Mouse (Mus musculus): Measurements from ENCODE around the gene Lsm14b.

Gene Lsm14b

DNA sequence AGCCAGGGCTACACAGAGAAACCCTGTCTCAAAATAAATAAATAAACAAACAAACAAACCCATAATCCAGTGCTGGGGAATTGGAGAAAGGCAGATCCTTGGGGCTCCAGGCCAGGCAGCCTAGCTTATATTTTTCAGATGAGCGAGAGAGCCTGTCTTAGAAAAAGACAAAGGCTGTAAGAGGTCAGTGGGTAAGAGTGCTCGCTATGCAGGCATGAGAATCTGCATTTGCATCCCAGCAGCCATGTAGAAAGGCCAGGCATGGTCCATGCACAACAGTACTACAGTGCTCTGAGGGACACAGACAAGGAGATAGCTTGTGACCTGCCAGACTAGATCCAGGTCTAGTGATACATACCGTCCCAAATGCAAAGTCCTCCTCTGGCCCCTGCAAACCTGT lies 42.1 kb upstream of the Lsm14b start:
- H3K4me1 ChIP-seq (replicated peaks; ENCODE audit: low read depth, low read length), result peaks cover 58% of the 10 kb centered on the region
- H3K36me3 ChIP-seq (ENCODE audit: insufficient read depth, low read length), result no peaks in the 10 kb centered on the region
- TF ChIP-seq CTCF (conservative IDR thresholded peaks at IDR 0.05; ENCODE audit: low read length) (no peak), POU5F1 (IDR thresholded peaks at IDR 0.05; ENCODE audit: borderline replicate concordance, low read length) (no peak), NANOG (IDR thresholded peaks at IDR 0.05; ENCODE audit: borderline replicate concordance, low read length) (no peak)
- peaks cover 3% of the 10 kb centered on the region; the same call in 1 of the 2 replicates for H3K27me3 ChIP-seq (ENCODE audit: insufficient read depth, low read length)
- H3K9me3 ChIP-seq (ENCODE audit: low read length), result no peaks in the 10 kb centered on the region
- no peak overlapping the region for H3K4me3 ChIP-seq (replicated peaks; ENCODE audit: low read length)

DNA sequence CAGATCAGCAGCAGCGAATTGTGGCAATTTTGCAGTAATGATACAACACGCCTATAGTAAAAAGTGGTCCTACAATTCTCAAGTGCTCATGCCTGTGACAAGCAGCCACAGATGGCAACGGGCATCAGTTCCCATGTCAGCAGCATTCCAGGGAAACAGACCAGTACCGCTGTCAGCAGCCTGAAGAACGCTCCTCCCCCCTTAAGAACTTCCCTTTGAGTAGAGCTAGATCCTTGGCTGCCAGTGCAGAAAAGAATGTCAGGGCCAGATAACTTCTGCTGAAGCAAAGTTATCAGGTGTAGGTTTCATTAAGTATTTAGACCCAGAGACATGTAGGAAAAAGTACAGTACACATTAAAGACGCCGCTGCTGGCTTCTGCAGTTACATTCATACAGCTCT lies 40.0 kb upstream of the Lsm14b start:
- H3K9me3 ChIP-seq (ENCODE audit: low read length), result no peaks in the 10 kb centered on the region
- peaks cover 68% of the 10 kb centered on the region for H3K4me1 ChIP-seq (replicated peaks; ENCODE audit: low read depth, low read length)
- H3K27me3 ChIP-seq (ENCODE audit: insufficient read depth, low read length), result peaks cover 3% of the 10 kb centered on the region; the same call in 1 of the 2 replicates
- no peak overlapping the region for H3K4me3 ChIP-seq (replicated peaks; ENCODE audit: low read length)
- TF ChIP-seq CTCF (conservative IDR thresholded peaks at IDR 0.05; ENCODE audit: low read length) (no peak), NANOG (IDR thresholded peaks at IDR 0.05; ENCODE audit: borderline replicate concordance, low read length) (no peak), POU5F1 (IDR thresholded peaks at IDR 0.05; ENCODE audit: borderline replicate concordance, low read length) (no peak)
- H3K36me3 ChIP-seq (ENCODE audit: insufficient read depth, low read length), result no peaks in the 10 kb centered on the region

DNA sequence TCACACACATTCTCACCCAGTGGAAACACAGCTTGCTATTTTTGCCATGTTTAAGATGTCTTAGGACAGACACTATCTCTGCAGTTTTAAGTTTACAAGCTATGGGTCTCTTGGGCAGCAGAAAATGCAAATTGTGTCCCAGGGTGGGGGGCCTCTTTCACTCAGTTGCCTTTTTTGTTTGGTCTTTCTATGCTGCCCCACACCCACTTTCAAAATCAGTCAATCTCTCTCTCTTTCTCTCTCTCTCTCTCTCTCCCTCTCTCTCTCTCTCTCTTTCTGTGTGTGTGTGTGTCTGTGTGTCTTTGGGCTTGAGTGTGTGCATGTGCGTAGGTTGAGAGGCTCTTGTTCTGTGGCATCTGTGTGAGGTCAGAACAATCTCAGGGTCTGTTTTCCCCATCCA lies 39.1 kb upstream of the Lsm14b start:
- Histone ChIP-seq H3K9me3 (ENCODE audit: low read length) (no peaks in the 10 kb centered on the region), H3K4me1 (replicated peaks; ENCODE audit: low read depth, low read length) (peaks cover 70% of the 10 kb centered on the region), H3K27me3 (ENCODE audit: insufficient read depth, low read length) (peaks cover 3% of the 10 kb centered on the region; the same call in 1 of the 2 replicates), H3K36me3 (ENCODE audit: insufficient read depth, low read length) (no peaks in the 10 kb centered on the region), H3K4me3 (replicated peaks; ENCODE audit: low read length) (no peak overlapping the region)
- TF ChIP-seq POU5F1 (IDR thresholded peaks at IDR 0.05; ENCODE audit: borderline replicate concordance, low read length) (no peak), NANOG (IDR thresholded peaks at IDR 0.05; ENCODE audit: borderline replicate concordance, low read length) (no peak), CTCF (conservative IDR thresholded peaks at IDR 0.05; ENCODE audit: low read length) (no peak)

DNA sequence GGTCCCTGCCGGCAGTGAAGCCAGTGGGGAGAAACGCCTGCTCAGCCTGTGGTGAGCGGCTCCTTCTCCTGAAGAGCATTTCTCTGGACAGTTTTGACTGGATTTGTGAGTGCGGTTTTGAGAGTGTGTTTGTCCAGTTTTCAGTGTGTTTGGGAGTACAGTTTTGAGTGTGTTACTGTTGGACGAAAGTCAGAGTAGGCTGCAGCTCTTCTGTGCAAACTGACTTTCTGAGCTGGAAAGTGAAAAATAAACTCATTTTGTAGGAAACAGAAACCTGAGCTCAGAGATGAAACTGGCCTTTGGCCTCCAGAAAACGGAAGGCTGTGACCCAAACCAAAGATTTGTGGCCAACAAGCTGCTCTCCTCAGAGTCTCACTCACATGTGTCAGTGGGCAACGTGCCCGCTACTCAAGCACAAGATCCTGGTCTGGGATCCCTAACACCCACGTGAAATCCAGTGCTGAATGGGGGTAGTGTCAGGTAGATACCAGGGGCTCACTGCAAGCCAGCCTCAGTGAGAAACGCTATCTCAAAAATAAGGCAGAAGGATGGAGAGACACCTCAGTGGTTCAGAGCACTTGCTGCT lies 38.3 kb upstream of the Lsm14b start:
- no peak for TF ChIP-seq POU5F1 (IDR thresholded peaks at IDR 0.05; ENCODE audit: borderline replicate concordance, low read length)
- TF ChIP-seq NANOG (IDR thresholded peaks at IDR 0.05; ENCODE audit: borderline replicate concordance, low read length), result no peak
- no peak for TF ChIP-seq CTCF (conservative IDR thresholded peaks at IDR 0.05; ENCODE audit: low read length)
- no peaks in the 10 kb centered on the region for H3K27me3 ChIP-seq (ENCODE audit: insufficient read depth, low read length)
- no peaks in the 10 kb centered on the region for H3K36me3 ChIP-seq (ENCODE audit: insufficient read depth, low read length)
- H3K4me3 ChIP-seq (replicated peaks; ENCODE audit: low read length), result no peak overlapping the region; the same call in 1 of the 2 replicates
- no peaks in the 10 kb centered on the region for H3K9me3 ChIP-seq (ENCODE audit: low read length)
- peaks cover 71% of the 10 kb centered on the region for H3K4me1 ChIP-seq (replicated peaks; ENCODE audit: low read depth, low read length)

DNA sequence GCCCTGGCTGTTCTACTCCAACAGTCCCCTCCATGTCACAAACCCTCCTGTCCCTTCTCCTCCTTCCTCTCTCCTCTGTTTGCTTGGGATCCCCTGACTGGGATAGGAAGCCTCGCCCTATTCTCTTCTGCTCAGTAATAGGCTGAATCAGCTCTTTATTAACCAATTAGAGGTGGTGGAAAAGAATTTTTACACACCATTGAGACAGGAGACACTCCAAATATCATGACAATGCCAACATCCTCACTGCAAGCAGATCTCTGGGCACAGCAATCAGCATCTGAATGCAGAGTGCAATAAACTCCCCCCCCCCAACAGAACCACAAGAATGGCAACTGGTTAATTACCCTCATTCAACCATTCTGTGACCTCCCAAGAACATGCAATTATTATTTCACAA lies 35.7 kb upstream of the Lsm14b start:
- peak overlapping the region; percentile 14; the same call in 1 of the 2 replicates for H3K4me3 ChIP-seq (replicated peaks; ENCODE audit: low read length)
- H3K4me1 ChIP-seq (replicated peaks; ENCODE audit: low read depth, low read length), result peaks cover 73% of the 10 kb centered on the region
- no peaks in the 10 kb centered on the region for H3K36me3 ChIP-seq (ENCODE audit: insufficient read depth, low read length)
- H3K9me3 ChIP-seq (ENCODE audit: low read length), result no peaks in the 10 kb centered on the region
- TF ChIP-seq NANOG (IDR thresholded peaks at IDR 0.05; ENCODE audit: borderline replicate concordance, low read length) (peak; percentile 68; the same call in 1 of the 2 replicates), POU5F1 (IDR thresholded peaks at IDR 0.05; ENCODE audit: borderline replicate concordance, low read length) (0 out of 2 replicates have a peak, but pooled peaks have one; percentile 26), CTCF (conservative IDR thresholded peaks at IDR 0.05; ENCODE audit: low read length) (no peak)
- H3K27me3 ChIP-seq (ENCODE audit: insufficient read depth, low read length), result no peaks in the 10 kb centered on the region

DNA sequence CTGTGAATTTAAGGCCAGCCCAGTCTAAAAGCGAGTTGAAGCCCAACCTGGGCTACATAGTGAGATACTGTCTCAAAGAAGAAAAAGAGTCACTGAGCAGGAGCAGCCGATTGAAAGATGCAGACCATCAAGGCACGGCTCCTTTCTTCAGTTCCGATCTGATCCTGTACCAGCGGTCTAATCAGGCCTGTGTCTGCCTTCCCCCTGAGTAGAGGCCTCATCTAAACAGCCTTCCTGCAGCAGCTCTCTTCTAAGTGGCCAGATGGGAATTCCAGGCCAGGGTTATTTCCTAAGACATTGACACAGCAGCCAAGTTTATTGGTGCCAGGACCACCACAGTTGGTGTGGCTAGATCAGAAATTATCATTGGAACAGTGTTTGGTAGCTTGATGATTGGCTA lies 31.7 kb upstream of the Lsm14b start:
- H3K4me3 ChIP-seq (replicated peaks; ENCODE audit: low read length), result no peak overlapping the region
- peaks cover 39% of the 10 kb centered on the region for H3K4me1 ChIP-seq (replicated peaks; ENCODE audit: low read depth, low read length)
- no peaks in the 10 kb centered on the region for H3K36me3 ChIP-seq (ENCODE audit: insufficient read depth, low read length)
- H3K27me3 ChIP-seq (ENCODE audit: insufficient read depth, low read length), result no peaks in the 10 kb centered on the region
- H3K9me3 ChIP-seq (ENCODE audit: low read length), result no peaks in the 10 kb centered on the region
- TF ChIP-seq NANOG (IDR thresholded peaks at IDR 0.05; ENCODE audit: borderline replicate concordance, low read length) (no peak), CTCF (conservative IDR thresholded peaks at IDR 0.05; ENCODE audit: low read length) (no peak)

DNA sequence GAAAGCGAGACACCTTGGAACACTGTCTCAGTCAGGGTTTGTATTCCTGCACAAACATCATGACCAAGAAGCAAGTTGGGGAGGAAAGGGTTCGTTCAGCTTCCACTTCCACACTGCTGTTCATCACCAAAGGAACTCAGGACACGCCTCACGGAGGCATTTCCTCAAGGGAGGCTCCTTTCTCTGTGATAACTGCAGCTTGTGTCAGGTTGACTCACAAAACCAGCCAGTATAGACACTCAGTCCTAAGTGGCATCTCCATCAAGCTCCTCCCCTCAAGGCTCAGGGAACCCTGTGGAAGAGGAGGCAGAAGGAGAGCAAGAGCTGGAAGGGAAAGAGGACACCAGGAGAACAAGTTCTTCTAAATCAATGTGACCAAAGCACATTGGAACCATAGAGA lies 26.4 kb upstream of the Lsm14b start:
- TF ChIP-seq CTCF (conservative IDR thresholded peaks at IDR 0.05; ENCODE audit: low read length), result no peak
- no peak for TF ChIP-seq POU5F1 (IDR thresholded peaks at IDR 0.05; ENCODE audit: borderline replicate concordance, low read length)
- no peak for TF ChIP-seq NANOG (IDR thresholded peaks at IDR 0.05; ENCODE audit: borderline replicate concordance, low read length)
- no peaks in the 10 kb centered on the region for H3K27me3 ChIP-seq (ENCODE audit: insufficient read depth, low read length)
- H3K36me3 ChIP-seq (ENCODE audit: insufficient read depth, low read length), result no peaks in the 10 kb centered on the region
- H3K4me3 ChIP-seq (replicated peaks; ENCODE audit: low read length), result no peak overlapping the region
- peaks cover 17% of the 10 kb centered on the region for H3K4me1 ChIP-seq (replicated peaks; ENCODE audit: low read depth, low read length)
- no peaks in the 10 kb centered on the region for H3K9me3 ChIP-seq (ENCODE audit: low read length)

DNA sequence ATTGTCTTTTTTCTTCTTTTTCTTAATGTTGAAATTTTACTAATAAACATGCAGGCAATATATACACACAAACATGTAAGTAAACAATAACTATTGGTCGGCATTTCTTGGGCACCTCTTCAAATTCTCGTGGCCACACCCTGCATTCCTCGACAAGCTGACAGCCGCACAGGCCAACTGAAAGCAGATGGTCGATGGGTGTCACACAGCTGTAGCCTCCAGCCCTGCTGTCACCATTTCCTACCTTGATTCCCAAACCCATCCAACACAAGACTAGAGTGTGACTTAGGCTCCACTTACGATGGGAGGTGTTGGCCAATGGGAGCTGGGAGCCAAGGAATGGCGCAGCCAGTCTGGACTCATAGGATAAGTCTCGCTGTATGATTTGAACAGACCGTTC lies 23.2 kb upstream of the Lsm14b start:
- 0 out of 2 replicates have a peak, but pooled peaks cover 10% of the 10 kb centered on the region for H3K27me3 ChIP-seq (ENCODE audit: insufficient read depth, low read length)
- H3K4me1 ChIP-seq (replicated peaks; ENCODE audit: low read depth, low read length), result peaks cover 28% of the 10 kb centered on the region
- TF ChIP-seq NANOG (IDR thresholded peaks at IDR 0.05; ENCODE audit: borderline replicate concordance, low read length), result no peak
- TF ChIP-seq CTCF (conservative IDR thresholded peaks at IDR 0.05; ENCODE audit: low read length), result no peak
- H3K36me3 ChIP-seq (ENCODE audit: insufficient read depth, low read length), result no peaks in the 10 kb centered on the region
- no peak overlapping the region for H3K4me3 ChIP-seq (replicated peaks; ENCODE audit: low read length)
- no peaks in the 10 kb centered on the region for H3K9me3 ChIP-seq (ENCODE audit: low read length)

Data from E14TG2a.4 (cell line).